Comparison of ENCODE assay signal across 10 mouse cellular contexts in genomic region chr3:52211303-52211695, GRCm38 (mm10). TPM values are rescaled to one million over a fixed set of nuclear protein-coding genes. Genes with fewer than 3 reads are reported as not detected.
A peak's percentile ranks its signal among the peaks of the same experiment; 100 is the strongest.
DNase-seq lines count a peak whose midpoint lies in the region; ATAC-seq and TF ChIP-seq lines count a peak whose summit lies in the region.
"Had no signal": no experiment of that assay in that cellular context is flagged by ENCODE, and none has a peak within 500 bp of the region (broad histone marks: within the 10 kb centered on the region; RNA-seq: fewer than 3 reads in every experiment).

No protein-coding gene starts in this region.

- 26% methylated on average over 6 of the region's 6 CpGs for WGBS in kidney, embryonic 15.5 days
- WGBS in kidney, adult 2 months: 31% methylated on average over 5 of the region's 6 CpGs
- 24% methylated on average over 6 of the region's 6 CpGs for WGBS in embryonic facial prominence, embryonic 14.5 days
- WGBS in hindbrain, embryonic 13.5 days: 24% methylated on average over 6 of the region's 6 CpGs
- WGBS in midbrain, embryonic 14.5 days: 29% methylated on average over 6 of the region's 6 CpGs

- H3K36me3 ChIP-seq in kidney, embryonic 15.5 days: no peaks in the 10 kb centered on the region
- H3K36me3 ChIP-seq in kidney, adult 2 months (ENCODE audit: control insufficient read depth, insufficient read depth, low read length): no peaks in the 10 kb centered on the region
- H3K36me3 ChIP-seq in embryonic facial prominence, embryonic 14.5 days (ENCODE audit: control insufficient read depth, insufficient read depth, low read length): no peaks in the 10 kb centered on the region
- H3K36me3 ChIP-seq in hindbrain, embryonic 13.5 days: no peaks in the 10 kb centered on the region
- H3K36me3 ChIP-seq in midbrain, embryonic 14.5 days (ENCODE audit: control insufficient read depth, insufficient read depth, low read length): no peaks in the 10 kb centered on the region

- H3K27ac ChIP-seq in kidney, embryonic 15.5 days: 0 out of 2 replicates have a peak overlapping the region, but pooled peaks have one; percentile 34
- no peak overlapping the region for H3K27ac ChIP-seq in kidney, adult 2 months (ENCODE audit: insufficient read depth, low read depth, low read length)
- no peak overlapping the region for H3K27ac ChIP-seq in embryonic facial prominence, embryonic 14.5 days (replicated peaks; ENCODE audit: low read depth, low read length)
- H3K27ac ChIP-seq in hindbrain, embryonic 13.5 days: no peak overlapping the region
- H3K27ac ChIP-seq in midbrain, embryonic 14.5 days (replicated peaks; ENCODE audit: low read depth, low read length): no peak overlapping the region

- 0 out of 2 replicates have a peak overlapping the region, but pooled peaks have one; percentile 9 for H3K4me3 ChIP-seq in kidney, embryonic 15.5 days (replicated peaks)
- H3K4me3 ChIP-seq in kidney, adult 2 months (ENCODE audit: insufficient read depth, low read depth, low read length): no peak overlapping the region
- peak overlapping the region; percentile 18 for H3K4me3 ChIP-seq in embryonic facial prominence, embryonic 14.5 days (ENCODE audit: low read depth, low read length)
- no peak overlapping the region for H3K4me3 ChIP-seq in hindbrain, embryonic 13.5 days
- H3K4me3 ChIP-seq in midbrain, embryonic 14.5 days (replicated peaks; ENCODE audit: low read depth, low read length): no peak overlapping the region

- H3K9me3 ChIP-seq in kidney, embryonic 15.5 days (replicated peaks): no peaks in the 10 kb centered on the region
- H3K9me3 ChIP-seq in embryonic facial prominence, embryonic 14.5 days (ENCODE audit: control insufficient read depth, low read length): 0 out of 2 replicates have a peak, but pooled peaks cover under 1% of the 10 kb centered on the region
- no peaks in the 10 kb centered on the region for H3K9me3 ChIP-seq in hindbrain, embryonic 13.5 days
- H3K9me3 ChIP-seq in midbrain, embryonic 14.5 days (ENCODE audit: control insufficient read depth, low read length): no peaks in the 10 kb centered on the region

- no peak for DNase-seq in kidney, adult 2 months
- no peak for DNase-seq in embryonic facial prominence, embryonic 14.5 days (ENCODE audit: low spot score)
- DNase-seq in midbrain, embryonic 14.5 days: no peak
- no peak for DNase-seq in thymus, postnatal 10 days (ENCODE audit: low spot score in 2 of 2)
- no peak for DNase-seq in left cerebral cortex, adult 18-20 months (ENCODE audit: low spot score in 2 of 2)
- DNase-seq: kidney, postnatal 10 days; lung, postnatal 14 days had no signal

- ATAC-seq in kidney, embryonic 15.5 days (replicated peaks; ENCODE audit: low FRiP score): peak; percentile 55; the same call in 1 of the 2 replicates
- no peak for ATAC-seq in embryonic facial prominence, embryonic 14.5 days (ENCODE audit: low read depth)
- ATAC-seq in hindbrain, embryonic 13.5 days (ENCODE audit: low FRiP score): no peak
- ATAC-seq in midbrain, embryonic 14.5 days (ENCODE audit: low FRiP score, low TSS enrichment): no peak
- no peak for ATAC-seq in activated CD4-positive, CD25-positive, alpha-beta regulatory T cell, adult 4 months

- H3K4me2 ChIP-seq in kidney, embryonic 15.5 days: peak overlapping the region; percentile 53
- peak overlapping the region; percentile 51 for H3K4me2 ChIP-seq in embryonic facial prominence, embryonic 14.5 days (ENCODE audit: low read depth, low read length)
- H3K4me2 ChIP-seq in hindbrain, embryonic 13.5 days: peak overlapping the region; percentile 38
- peak overlapping the region; percentile 38; the same call in 1 of the 2 replicates for H3K4me2 ChIP-seq in midbrain, embryonic 14.5 days (ENCODE audit: low read length)

- H3K9ac ChIP-seq in kidney, embryonic 15.5 days: no peak overlapping the region
- H3K9ac ChIP-seq in embryonic facial prominence, embryonic 14.5 days (ENCODE audit: low read depth, low read length): 0 out of 2 replicates have a peak overlapping the region, but pooled peaks have one; percentile 37
- H3K9ac ChIP-seq in hindbrain, embryonic 13.5 days: no peak overlapping the region
- H3K9ac ChIP-seq in midbrain, embryonic 14.5 days (replicated peaks; ENCODE audit: low read length): no peak overlapping the region

- H3K4me1 ChIP-seq in kidney, embryonic 15.5 days: peaks cover 11% of the 10 kb centered on the region
- H3K4me1 ChIP-seq in kidney, adult 2 months (ENCODE audit: control insufficient read depth, insufficient read depth, low read length): no peaks in the 10 kb centered on the region
- peaks cover 4% of the 10 kb centered on the region for H3K4me1 ChIP-seq in embryonic facial prominence, embryonic 14.5 days (ENCODE audit: control insufficient read depth, insufficient read depth, low read length)
- H3K4me1 ChIP-seq in hindbrain, embryonic 13.5 days (replicated peaks): peaks cover 6% of the 10 kb centered on the region
- no peaks in the 10 kb centered on the region for H3K4me1 ChIP-seq in midbrain, embryonic 14.5 days (ENCODE audit: control insufficient read depth, insufficient read depth, low read length)

- no peak for TF ChIP-seq CTCF in kidney, adult 2 months (conservative IDR thresholded peaks at IDR 0.05; ENCODE audit: insufficient read depth, insufficient read length, low read depth, low read length)

- H3K27me3 ChIP-seq in kidney, embryonic 15.5 days: no peaks in the 10 kb centered on the region
- H3K27me3 ChIP-seq in kidney, adult 2 months (replicated peaks; ENCODE audit: control insufficient read depth, insufficient read depth, low read length): no peaks in the 10 kb centered on the region
- H3K27me3 ChIP-seq in embryonic facial prominence, embryonic 14.5 days (replicated peaks; ENCODE audit: control insufficient read depth, insufficient read depth, low read length): no peaks in the 10 kb centered on the region
- H3K27me3 ChIP-seq in hindbrain, embryonic 13.5 days: no peaks in the 10 kb centered on the region
- H3K27me3 ChIP-seq in midbrain, embryonic 14.5 days (ENCODE audit: control insufficient read depth, insufficient read depth, low read length): no peaks in the 10 kb centered on the region

- no peak for TF ChIP-seq POLR2A in kidney, adult 2 months (IDR thresholded peaks at IDR 0.05; ENCODE audit: low read depth, low read length)

RNA-seq across cellular contexts. Expression of gene Foxo1, which starts 56.8 kb away (rescaled TPM):
- polyA plus RNA-seq in kidney, embryonic 15.5 days (2015; fragmentation: Nextera tagmentation; extraction: Ambion mirVana): 6.7 and 6.9 TPM in 2 replicates
- polyA plus RNA-seq in kidney, adult 2 months (2012; rRNA removed): 14.0 and 14.4 TPM in 2 replicates
- polyA plus RNA-seq in embryonic facial prominence, embryonic 14.5 days (2014; fragmentation: Nextera tagmentation; extraction: Ambion mirVana): 8.2 and 9.0 TPM in 2 replicates
- 2.7 and 2.9 TPM in 2 replicates for polyA plus RNA-seq in hindbrain, embryonic 13.5 days (2015; fragmentation: Nextera tagmentation; extraction: Ambion mirVana)
- 3.3 and 4.3 TPM in 2 replicates for polyA plus RNA-seq in midbrain, embryonic 14.5 days (2014; fragmentation: Nextera tagmentation; extraction: Ambion mirVana)
- 10 to 100 TPM; 30.3 to 30.6 TPM for polyA plus RNA-seq in activated CD4-positive, CD25-positive, alpha-beta regulatory T cell, adult 4 months (2017; shearing (Covaris generic))
- 10 to 100 TPM; 10.0 to 12.9 TPM for total RNA-seq in left cerebral cortex, adult 18-20 months (2021)

Comparison
In these comparisons a context has a peak if more than half of its experiments do, and no peak if none do; other contexts are left out.
1. H3K4me3 ChIP-seq: peak in kidney, embryonic 15.5 days (single experiment) and embryonic facial prominence, embryonic 14.5 days (single experiment); none in kidney, adult 2 months (single experiment), hindbrain, embryonic 13.5 days (single experiment) and midbrain, embryonic 14.5 days (single experiment).
2. Peak in every context shown above with its lines, with median percentiles within 50 percentile points of each other: H3K4me2 ChIP-seq.